Mouse (Mus musculus): ENCODE measurements around the gene Tbca. TPM values are rescaled to one million over a fixed set of nuclear protein-coding genes. Genes with fewer than 3 reads are reported as not detected.

Gene Tbca
- polyA plus RNA-seq, 1 experiment from 2014 or later: 324 TPM

- Histone ChIP-seq H3K9me3 (replicated peaks; ENCODE audit: low read length) (no peaks in the 10 kb centered on the region), H3K9ac (ENCODE audit: low read depth, low read length) (no peak overlapping the region), H3K27me3 (ENCODE audit: insufficient read depth, low read length) (no peaks in the 10 kb centered on the region), H3K4me1 (replicated peaks; ENCODE audit: insufficient read depth, low read length) (no peaks in the 10 kb centered on the region), H3K36me3 (ENCODE audit: insufficient read depth, low read length) (peaks cover 12% of the 10 kb centered on the region; the same call in 1 of the 2 replicates), H3K4me2 (ENCODE audit: low read length) (no peak overlapping the region), H3K27ac (no peak overlapping the region), H3K4me3 (replicated peaks; ENCODE audit: low read depth, low read length) (no peak overlapping the region)
- 0 out of 2 replicates have a peak, but pooled peaks have one; percentile 36 for ATAC-seq (replicated peaks; ENCODE audit: low FRiP score, low read depth)
- peak; percentile 47 for DNase-seq (ENCODE audit: low spot score)
- no peak for TF ChIP-seq CTCF (IDR thresholded peaks at IDR 0.05; ENCODE audit: low read depth)
- 30% methylated on average over 5 of the region's 5 CpGs for WGBS
Measured at GRCm38 (mm10) chr13:94838047-94838720, 49.5 kb downstream of the Tbca start.

DNA sequence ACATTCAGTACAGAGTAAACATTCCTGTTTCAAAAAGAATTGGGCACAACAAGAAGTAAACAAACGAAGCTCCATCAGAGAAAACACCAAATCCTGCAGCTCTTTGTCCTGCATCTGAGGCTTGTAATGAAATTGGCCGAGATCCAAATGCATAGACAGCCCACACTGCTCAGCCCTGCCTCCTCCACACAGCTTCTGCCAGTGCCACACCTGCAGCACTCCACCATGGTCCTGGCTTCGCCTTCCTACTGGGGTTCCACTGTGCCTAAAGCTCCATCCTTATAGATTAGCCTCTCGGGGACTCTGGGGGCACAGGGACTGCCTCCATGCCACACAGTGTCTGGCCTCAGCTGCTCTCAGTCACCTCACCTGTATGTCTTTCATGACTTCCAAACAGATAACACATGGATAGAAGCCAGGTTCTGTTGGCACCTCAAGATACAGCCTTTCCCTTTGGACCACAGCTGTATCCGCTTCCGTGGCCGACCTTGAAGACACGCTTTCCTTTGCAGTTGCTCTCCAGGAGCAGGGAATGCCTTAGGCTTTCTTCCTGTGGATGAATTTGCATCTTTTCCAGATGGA, 50.1 kb downstream of the Tbca start:
- Histone ChIP-seq H3K4me2 (ENCODE audit: low read length) (no peak overlapping the region), H3K27ac (no peak overlapping the region), H3K9ac (ENCODE audit: low read depth, low read length) (no peak overlapping the region; the same call in 1 of the 2 replicates), H3K4me3 (replicated peaks; ENCODE audit: low read depth, low read length) (no peak overlapping the region), H3K36me3 (ENCODE audit: insufficient read depth, low read length) (peaks cover 9% of the 10 kb centered on the region; the same call in 1 of the 2 replicates), H3K27me3 (ENCODE audit: insufficient read depth, low read length) (no peaks in the 10 kb centered on the region), H3K9me3 (replicated peaks; ENCODE audit: low read length) (no peaks in the 10 kb centered on the region), H3K4me1 (replicated peaks; ENCODE audit: insufficient read depth, low read length) (no peaks in the 10 kb centered on the region)
- no peak for TF ChIP-seq CTCF (IDR thresholded peaks at IDR 0.05; ENCODE audit: low read depth)
- ATAC-seq (replicated peaks; ENCODE audit: low FRiP score, low read depth) (no peak), DNase-seq (ENCODE audit: low spot score) (no peak)
- WGBS: 74% methylated on average over 8 of the region's 8 CpGs

- Histone ChIP-seq H3K4me1 (replicated peaks; ENCODE audit: insufficient read depth, low read length) (no peaks in the 10 kb centered on the region), H3K4me2 (ENCODE audit: low read length) (no peak overlapping the region), H3K4me3 (replicated peaks; ENCODE audit: low read depth, low read length) (no peak overlapping the region), H3K27me3 (ENCODE audit: insufficient read depth, low read length) (no peaks in the 10 kb centered on the region), H3K9ac (ENCODE audit: low read depth, low read length) (no peak overlapping the region), H3K36me3 (ENCODE audit: insufficient read depth, low read length) (peaks cover 11% of the 10 kb centered on the region; the same call in 1 of the 2 replicates), H3K27ac (no peak overlapping the region), H3K9me3 (replicated peaks; ENCODE audit: low read length) (no peaks in the 10 kb centered on the region)
- 61% methylated on average over 5 of the region's 5 CpGs for WGBS
- TF ChIP-seq CTCF (IDR thresholded peaks at IDR 0.05; ENCODE audit: low read depth): no peak
- no peak for DNase-seq (ENCODE audit: low spot score)
- ATAC-seq (replicated peaks; ENCODE audit: low FRiP score, low read depth): no peak
Measured at GRCm38 (mm10) chr13:94843236-94843635, 54.5 kb downstream of the Tbca start.

DNA sequence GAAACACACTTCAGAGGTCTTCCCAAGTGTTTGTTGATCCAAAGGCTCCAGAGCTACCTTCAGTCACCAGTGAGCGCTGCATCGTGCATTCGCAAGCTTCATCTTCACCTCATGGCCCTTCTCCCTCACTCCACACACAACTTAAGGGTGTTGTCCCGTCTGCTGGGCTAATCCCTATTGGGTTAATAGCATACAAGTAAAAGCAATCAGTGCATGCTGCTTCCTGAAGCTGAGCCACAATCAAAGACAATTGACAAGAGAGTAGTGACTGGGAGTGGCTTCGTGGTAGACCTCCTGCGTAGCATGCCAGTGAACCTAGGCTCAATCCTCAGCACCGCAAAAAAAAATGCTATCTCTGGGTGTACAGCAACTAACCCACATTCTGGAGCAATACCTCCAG, 59.2 kb downstream of the Tbca start:
- no peaks in the 10 kb centered on the region for H3K27me3 ChIP-seq (ENCODE audit: insufficient read depth, low read length)
- H3K36me3 ChIP-seq (ENCODE audit: insufficient read depth, low read length): 0 out of 2 replicates have a peak, but pooled peaks cover 4% of the 10 kb centered on the region
- H3K4me1 ChIP-seq (replicated peaks; ENCODE audit: insufficient read depth, low read length): no peaks in the 10 kb centered on the region
- no peak overlapping the region for H3K4me2 ChIP-seq (ENCODE audit: low read length)
- H3K9ac ChIP-seq (ENCODE audit: low read depth, low read length): no peak overlapping the region
- WGBS: 62% methylated on average over 7 of the region's 7 CpGs
- no peak overlapping the region for H3K27ac ChIP-seq
- H3K9me3 ChIP-seq (replicated peaks; ENCODE audit: low read length): no peaks in the 10 kb centered on the region
- ATAC-seq (replicated peaks; ENCODE audit: low FRiP score, low read depth) (no peak), DNase-seq (ENCODE audit: low spot score) (no peak)
- no peak overlapping the region for H3K4me3 ChIP-seq (replicated peaks; ENCODE audit: low read depth, low read length)
- no peak for TF ChIP-seq CTCF (IDR thresholded peaks at IDR 0.05; ENCODE audit: low read depth)

DNA sequence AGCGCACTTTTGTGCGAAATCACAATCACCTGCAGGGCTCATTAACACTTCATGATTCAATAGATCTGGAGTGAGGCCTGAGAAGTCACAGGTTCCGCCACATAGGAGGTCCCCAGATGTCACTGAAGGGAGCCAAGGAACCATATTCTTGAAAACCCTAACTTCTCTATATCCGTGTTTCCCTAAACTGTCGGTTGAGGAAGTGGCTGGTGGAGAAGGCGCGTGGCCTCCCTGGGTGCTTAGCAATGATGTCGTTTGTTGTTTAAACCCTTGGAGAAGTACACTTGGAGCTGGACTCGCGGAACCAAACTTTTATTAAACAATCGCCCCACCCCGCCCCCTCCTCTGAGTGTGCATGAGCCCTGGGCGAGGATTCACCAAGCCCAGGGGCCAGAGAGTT, 60.6 kb downstream of the Tbca start:
- no peak for ATAC-seq (replicated peaks; ENCODE audit: low FRiP score, low read depth)
- Histone ChIP-seq H3K4me3 (replicated peaks; ENCODE audit: low read depth, low read length) (no peak overlapping the region), H3K4me1 (replicated peaks; ENCODE audit: insufficient read depth, low read length) (no peaks in the 10 kb centered on the region), H3K27me3 (ENCODE audit: insufficient read depth, low read length) (no peaks in the 10 kb centered on the region), H3K4me2 (ENCODE audit: low read length) (no peak overlapping the region), H3K27ac (no peak overlapping the region), H3K36me3 (ENCODE audit: insufficient read depth, low read length) (no peaks in the 10 kb centered on the region), H3K9ac (ENCODE audit: low read depth, low read length) (no peak overlapping the region), H3K9me3 (replicated peaks; ENCODE audit: low read length) (no peaks in the 10 kb centered on the region)
- no peak for TF ChIP-seq CTCF (IDR thresholded peaks at IDR 0.05; ENCODE audit: low read depth)
- no peak for DNase-seq (ENCODE audit: low spot score)
- 64% methylated on average over 13 of the region's 13 CpGs for WGBS

GRCm38 (mm10) chr13:94858016-94858575, 69.4 kb downstream of the Tbca start:
- WGBS: 77% methylated on average over 8 of the region's 8 CpGs
- no peaks in the 10 kb centered on the region for H3K4me1 ChIP-seq (replicated peaks; ENCODE audit: insufficient read depth, low read length)
- H3K9ac ChIP-seq (ENCODE audit: low read depth, low read length): no peak overlapping the region
- no peak overlapping the region for H3K4me2 ChIP-seq (ENCODE audit: low read length)
- no peaks in the 10 kb centered on the region for H3K36me3 ChIP-seq (ENCODE audit: insufficient read depth, low read length)
- H3K4me3 ChIP-seq (replicated peaks; ENCODE audit: low read depth, low read length): no peak overlapping the region
- DNase-seq (ENCODE audit: low spot score) (no peak), ATAC-seq (replicated peaks; ENCODE audit: low FRiP score, low read depth) (no peak)
- no peaks in the 10 kb centered on the region for H3K9me3 ChIP-seq (replicated peaks; ENCODE audit: low read length)
- H3K27ac ChIP-seq: no peak overlapping the region
- TF ChIP-seq CTCF (IDR thresholded peaks at IDR 0.05; ENCODE audit: low read depth): no peak
- H3K27me3 ChIP-seq (ENCODE audit: insufficient read depth, low read length): no peaks in the 10 kb centered on the region
